Mouse (Mus musculus): ENCODE results near the gene Diexf.

Gene Diexf

GRCm38 (mm10) chr1:193138669-193139068 is 8.6 kb upstream of the Diexf start:
- no peak for DNase-seq (ENCODE audit: low read depth, low spot score)

- no peak for DNase-seq (ENCODE audit: low read depth, low spot score)
These were observed 8.0 kb upstream of the Diexf start for GRCm38 (mm10) chr1:193138087-193138486.

GRCm38 (mm10) chr1:193133726-193134125 is 3.7 kb upstream of the Diexf start:
- DNase-seq (ENCODE audit: low read depth, low spot score) = no peak

GRCm38 (mm10) chr1:193132385-193132784 is 2.3 kb upstream of the Diexf start:
- no peak for DNase-seq (ENCODE audit: low read depth, low spot score)

GRCm38 (mm10) chr1:193131311-193131948 is 1.4 kb upstream of the Diexf start:
- no peak for DNase-seq (ENCODE audit: low read depth, low spot score)

- DNase-seq (ENCODE audit: low read depth, low spot score) = no peak
These were observed 767 bp upstream of the Diexf start for GRCm38 (mm10) chr1:193130839-193131238.

GRCm38 (mm10) chr1:193130456-193130825 is 369 bp upstream of the Diexf start:
- no peak for DNase-seq (ENCODE audit: low read depth, low spot score)

GRCm38 (mm10) chr1:193129321-193129720 is 751 bp downstream of the Diexf start:
- no peak for DNase-seq (ENCODE audit: low read depth, low spot score)

GRCm38 (mm10) chr1:193128055-193128454 is 2.0 kb downstream of the Diexf start:
- DNase-seq (ENCODE audit: low read depth, low spot score) = peak; percentile 16

- DNase-seq (ENCODE audit: low read depth, low spot score) = peak; percentile 17
These were observed 4.2 kb downstream of the Diexf start for GRCm38 (mm10) chr1:193125835-193126234.

GRCm38 (mm10) chr1:193123290-193123689 is 6.8 kb downstream of the Diexf start:
- no peak for DNase-seq (ENCODE audit: low read depth, low spot score)

- peak; percentile 77 for DNase-seq (ENCODE audit: low read depth, low spot score)
These were observed 7.3 kb downstream of the Diexf start for GRCm38 (mm10) chr1:193122793-193123192.

GRCm38 (mm10) chr1:193112093-193112492 is 18.0 kb downstream of the Diexf start:
- DNase-seq (ENCODE audit: low read depth, low spot score) = no peak

- DNase-seq (ENCODE audit: low read depth, low spot score) = no peak
These were observed 27.1 kb downstream of the Diexf start for GRCm38 (mm10) chr1:193102996-193103395.

- no peak for DNase-seq (ENCODE audit: low read depth, low spot score)
These were observed 27.5 kb downstream of the Diexf start for GRCm38 (mm10) chr1:193102556-193102955.

- DNase-seq (ENCODE audit: low read depth, low spot score) = no peak
These were observed 28.0 kb downstream of the Diexf start for GRCm38 (mm10) chr1:193102029-193102428.

GRCm38 (mm10) chr1:193098946-193099345 is 31.1 kb downstream of the Diexf start:
- no peak for DNase-seq (ENCODE audit: low read depth, low spot score)

GRCm38 (mm10) chr1:193093596-193093995 is 36.5 kb downstream of the Diexf start:
- DNase-seq (ENCODE audit: low read depth, low spot score) = no peak

- no peak for DNase-seq (ENCODE audit: low read depth, low spot score)
These were observed 37.3 kb downstream of the Diexf start for GRCm38 (mm10) chr1:193092771-193093170.

- no peak for DNase-seq (ENCODE audit: low read depth, low spot score)
These were observed 39.2 kb downstream of the Diexf start for GRCm38 (mm10) chr1:193090894-193091293.

- no peak for DNase-seq (ENCODE audit: low read depth, low spot score)
These were observed 39.7 kb downstream of the Diexf start for GRCm38 (mm10) chr1:193090211-193090871.

- DNase-seq (ENCODE audit: low read depth, low spot score) = no peak
These were observed 40.4 kb downstream of the Diexf start for GRCm38 (mm10) chr1:193089683-193090082.

- no peak for DNase-seq (ENCODE audit: low read depth, low spot score)
These were observed 40.9 kb downstream of the Diexf start for GRCm38 (mm10) chr1:193089211-193089610.

All from telencephalon, adult 2 months (tissue).